Mouse (Mus musculus): Measurements from ENCODE around the gene Hsph1. TPM values are rescaled to one million over a fixed set of nuclear protein-coding genes. Genes with fewer than 3 reads are reported as not detected.

The Hsph1 gene
- polyA plus RNA-seq, 1 experiment from 2014 or later, result 42.6 TPM

- Histone ChIP-seq H3K27me3 (ENCODE audit: control insufficient read depth, insufficient read depth, low read depth, low read length) (no peaks in the 10 kb centered on the region), H3K4me3 (ENCODE audit: low read length) (no peak overlapping the region), H3K9me3 (ENCODE audit: control insufficient read depth, low read length) (no peaks in the 10 kb centered on the region), H3K27ac (ENCODE audit: low read length) (no peak overlapping the region), H3K36me3 (ENCODE audit: control insufficient read depth, insufficient read depth, low read length) (no peaks in the 10 kb centered on the region), H3K4me1 (replicated peaks; ENCODE audit: control insufficient read depth, insufficient read depth, low read length) (no peaks in the 10 kb centered on the region; the same call in 1 of the 2 replicates), H3K9ac (ENCODE audit: low read length) (no peak overlapping the region), H3K4me2 (ENCODE audit: low read depth, low read length) (no peak overlapping the region)
- 83% methylated on average over 1 of the region's 1 CpGs for WGBS
- ATAC-seq (ENCODE audit: low read depth), result no peak
Measured at GRCm38 (mm10) chr5:149585231-149585630, 50.9 kb downstream of the Hsph1 start.

- peak; percentile 79 for ATAC-seq (ENCODE audit: low read depth)
- H3K4me3 ChIP-seq (ENCODE audit: low read length), result no peak overlapping the region
- no peaks in the 10 kb centered on the region for H3K9me3 ChIP-seq (ENCODE audit: control insufficient read depth, low read length)
- no peaks in the 10 kb centered on the region for H3K27me3 ChIP-seq (ENCODE audit: control insufficient read depth, insufficient read depth, low read depth, low read length)
- 35% methylated on average over 8 of the region's 8 CpGs for whole genome bisulfite sequencing
- H3K27ac ChIP-seq (ENCODE audit: low read length), result no peak overlapping the region
- no peaks in the 10 kb centered on the region for H3K36me3 ChIP-seq (ENCODE audit: control insufficient read depth, insufficient read depth, low read length)
- H3K4me2 ChIP-seq (ENCODE audit: low read depth, low read length), result no peak overlapping the region
- no peaks in the 10 kb centered on the region; the same call in 1 of the 2 replicates for H3K4me1 ChIP-seq (replicated peaks; ENCODE audit: control insufficient read depth, insufficient read depth, low read length)
- H3K9ac ChIP-seq (ENCODE audit: low read length), result no peak overlapping the region
Measured at GRCm38 (mm10) chr5:149584154-149584655, 52.0 kb downstream of the Hsph1 start.

DNA sequence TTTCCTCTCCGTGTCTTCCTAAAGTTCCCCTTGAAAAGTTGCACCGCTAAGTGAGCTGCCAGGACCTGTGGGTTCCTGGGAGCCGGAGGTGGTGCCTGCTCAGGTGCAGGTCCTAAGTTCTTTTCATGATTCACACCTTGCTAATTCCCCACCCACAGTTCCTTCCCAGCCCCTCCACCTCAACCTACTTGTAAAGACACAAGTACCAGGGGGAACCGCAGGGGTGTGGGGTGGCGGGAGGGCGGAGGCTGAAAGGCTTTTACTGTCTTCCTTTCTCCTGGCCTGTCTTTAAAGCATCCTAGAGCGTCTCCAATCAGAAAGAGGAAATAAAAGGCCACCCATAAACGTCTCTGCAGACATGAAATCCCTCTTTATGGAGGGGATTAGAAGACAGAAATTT is 52.7 kb downstream of the Hsph1 start:
- 27% methylated on average over 8 of the region's 8 CpGs for WGBS

GRCm38 (mm10) chr5:149582642-149583262 is 53.4 kb downstream of the Hsph1 start:
- 44% methylated on average over 5 of the region's 5 CpGs for WGBS
- H3K36me3 ChIP-seq (ENCODE audit: control insufficient read depth, insufficient read depth, low read length), result no peaks in the 10 kb centered on the region
- no peaks in the 10 kb centered on the region for H3K9me3 ChIP-seq (ENCODE audit: control insufficient read depth, low read length)

More for the DNA sequence above, 52.7 kb downstream of the Hsph1 start:
- Histone ChIP-seq H3K9me3 (ENCODE audit: control insufficient read depth, low read length) (no peaks in the 10 kb centered on the region), H3K27me3 (ENCODE audit: control insufficient read depth, insufficient read depth, low read depth, low read length) (no peaks in the 10 kb centered on the region), H3K9ac (ENCODE audit: low read length) (no peak overlapping the region), H3K4me3 (ENCODE audit: low read length) (no peak overlapping the region), H3K27ac (ENCODE audit: low read length) (no peak overlapping the region), H3K4me1 (replicated peaks; ENCODE audit: control insufficient read depth, insufficient read depth, low read length) (no peaks in the 10 kb centered on the region; the same call in 1 of the 2 replicates), H3K36me3 (ENCODE audit: control insufficient read depth, insufficient read depth, low read length) (no peaks in the 10 kb centered on the region), H3K4me2 (ENCODE audit: low read depth, low read length) (no peak overlapping the region)
- no peak for ATAC-seq (ENCODE audit: low read depth)

DNA sequence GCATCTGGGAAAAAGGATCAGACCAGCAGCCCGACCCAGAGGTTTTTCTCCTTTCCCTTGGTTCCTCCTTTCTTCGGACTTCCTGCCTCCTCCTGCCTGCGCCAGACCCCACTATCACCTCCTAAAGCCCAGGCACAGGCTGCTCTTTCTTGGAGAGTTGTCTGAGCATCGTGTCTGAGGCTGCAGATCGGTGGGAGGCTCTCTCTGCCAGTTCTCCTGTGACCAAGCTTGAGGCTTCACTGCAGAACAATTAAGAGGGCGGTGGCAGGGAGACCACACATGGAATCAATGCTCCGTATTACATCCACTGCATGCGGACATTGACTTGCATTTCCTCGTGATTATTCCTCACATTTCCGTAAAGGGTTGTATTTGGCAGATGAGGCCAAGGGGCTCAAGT is 58.7 kb downstream of the Hsph1 start:
- Histone ChIP-seq H3K27ac (ENCODE audit: low read length) (no peak overlapping the region), H3K27me3 (ENCODE audit: control insufficient read depth, insufficient read depth, low read depth, low read length) (no peaks in the 10 kb centered on the region; the same call in 1 of the 2 replicates), H3K9me3 (ENCODE audit: control insufficient read depth, low read length) (no peaks in the 10 kb centered on the region), H3K9ac (ENCODE audit: low read length) (no peak overlapping the region), H3K4me1 (replicated peaks; ENCODE audit: control insufficient read depth, insufficient read depth, low read length) (peaks cover 5% of the 10 kb centered on the region; the same call in 1 of the 2 replicates), H3K36me3 (ENCODE audit: control insufficient read depth, insufficient read depth, low read length) (no peaks in the 10 kb centered on the region), H3K4me2 (ENCODE audit: low read depth, low read length) (no peak overlapping the region), H3K4me3 (ENCODE audit: low read length) (no peak overlapping the region)
- 30% methylated on average over 10 of the region's 10 CpGs for WGBS
- no peak for ATAC-seq (ENCODE audit: low read depth)

More at GRCm38 (mm10) chr5:149582642-149583262, 53.4 kb downstream of the Hsph1 start:
- Histone ChIP-seq H3K4me1 (replicated peaks; ENCODE audit: control insufficient read depth, insufficient read depth, low read length) (no peaks in the 10 kb centered on the region; the same call in 1 of the 2 replicates), H3K4me3 (ENCODE audit: low read length) (no peak overlapping the region), H3K27me3 (ENCODE audit: control insufficient read depth, insufficient read depth, low read depth, low read length) (no peaks in the 10 kb centered on the region; the same call in 1 of the 2 replicates), H3K27ac (ENCODE audit: low read length) (no peak overlapping the region), H3K4me2 (ENCODE audit: low read depth, low read length) (no peak overlapping the region), H3K9ac (ENCODE audit: low read length) (no peak overlapping the region)
- ATAC-seq (ENCODE audit: low read depth), result no peak

DNA sequence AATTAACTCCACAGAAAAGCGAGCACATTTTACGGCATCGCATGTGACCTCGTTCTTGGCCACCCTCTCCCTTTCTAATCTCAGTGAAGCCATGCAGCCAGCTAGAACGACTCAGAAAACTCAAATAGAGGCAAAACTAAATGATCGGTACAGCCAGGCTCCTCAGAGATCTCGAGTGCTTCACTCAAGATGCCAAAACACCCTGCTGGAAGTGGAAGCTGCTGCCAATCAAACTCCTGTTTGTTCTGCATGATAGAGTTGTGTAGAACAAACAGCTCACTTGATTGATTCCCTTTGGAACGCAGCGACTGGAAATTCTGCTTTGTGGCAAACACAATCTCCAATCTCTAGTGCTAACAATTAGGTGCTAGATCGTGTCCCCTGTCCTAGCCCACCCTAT is 59.2 kb downstream of the Hsph1 start:
- Histone ChIP-seq H3K9me3 (ENCODE audit: control insufficient read depth, low read length) (no peaks in the 10 kb centered on the region), H3K4me2 (ENCODE audit: low read depth, low read length) (no peak overlapping the region), H3K4me1 (replicated peaks; ENCODE audit: control insufficient read depth, insufficient read depth, low read length) (peaks cover 5% of the 10 kb centered on the region; the same call in 1 of the 2 replicates), H3K36me3 (ENCODE audit: control insufficient read depth, insufficient read depth, low read length) (no peaks in the 10 kb centered on the region), H3K4me3 (ENCODE audit: low read length) (no peak overlapping the region), H3K9ac (ENCODE audit: low read length) (no peak overlapping the region), H3K27ac (ENCODE audit: low read length) (no peak overlapping the region), H3K27me3 (ENCODE audit: control insufficient read depth, insufficient read depth, low read depth, low read length) (no peaks in the 10 kb centered on the region; the same call in 1 of the 2 replicates)
- 39% methylated on average over 10 of the region's 10 CpGs for WGBS
- no peak for ATAC-seq (ENCODE audit: low read depth)

DNA sequence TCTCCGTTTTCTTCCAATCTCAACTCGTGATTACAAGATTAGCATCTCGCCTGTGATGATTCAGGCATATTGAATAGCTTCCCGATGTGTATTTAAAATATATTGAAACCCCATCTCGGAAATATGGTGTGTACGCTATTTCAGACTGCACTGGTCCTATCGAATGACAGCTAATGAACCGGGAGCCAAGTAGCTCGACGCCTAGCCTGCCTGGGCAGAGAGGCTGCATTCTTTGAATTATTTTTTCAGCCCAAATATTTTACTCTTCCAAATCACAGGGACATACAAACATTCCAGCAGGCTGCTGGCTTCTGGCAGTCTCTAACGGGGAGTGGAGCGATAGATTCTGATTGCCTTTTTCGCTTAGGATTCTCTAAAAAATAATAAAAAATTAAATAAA is 67.2 kb downstream of the Hsph1 start:
- 46% methylated on average over 13 of the region's 13 CpGs for WGBS
- H3K4me1 ChIP-seq (replicated peaks; ENCODE audit: control insufficient read depth, insufficient read depth, low read length), result peaks cover 4% of the 10 kb centered on the region; the same call in 1 of the 2 replicates
- peak; percentile 43; the same call in 1 of the 2 replicates for ATAC-seq (ENCODE audit: low read depth)

DNA sequence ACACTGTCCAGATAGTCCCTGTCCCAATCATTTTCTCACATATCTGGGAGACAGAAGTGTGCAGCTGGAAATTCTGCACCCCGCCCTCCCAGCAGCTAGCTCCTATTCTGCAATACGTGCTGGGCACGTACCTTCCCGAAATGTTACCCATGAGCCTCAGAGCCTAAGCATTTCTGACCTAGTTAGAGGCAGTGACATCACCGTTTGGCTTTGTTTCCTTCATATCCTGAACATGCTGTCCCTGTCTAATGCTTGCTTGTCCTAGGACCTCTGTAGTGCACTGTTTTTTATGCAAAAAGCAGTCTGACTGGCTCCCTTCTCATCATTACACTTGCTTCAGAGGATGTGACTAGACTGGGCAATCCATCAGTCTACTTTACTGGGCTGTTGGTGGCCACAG is 69.2 kb downstream of the Hsph1 start:
- no peak overlapping the region for H3K9ac ChIP-seq (ENCODE audit: low read length)
- no peak overlapping the region for H3K4me2 ChIP-seq (ENCODE audit: low read depth, low read length)
- no peaks in the 10 kb centered on the region for H3K9me3 ChIP-seq (ENCODE audit: control insufficient read depth, low read length)
- no peaks in the 10 kb centered on the region for H3K27me3 ChIP-seq (ENCODE audit: control insufficient read depth, insufficient read depth, low read depth, low read length)
- WGBS, result 62% methylated on average over 5 of the region's 5 CpGs
- H3K27ac ChIP-seq (ENCODE audit: low read length), result no peak overlapping the region
- peaks cover 4% of the 10 kb centered on the region; the same call in 1 of the 2 replicates for H3K4me1 ChIP-seq (replicated peaks; ENCODE audit: control insufficient read depth, insufficient read depth, low read length)
- ATAC-seq (ENCODE audit: low read depth), result peak; percentile 56; the same call in 1 of the 2 replicates
- no peaks in the 10 kb centered on the region for H3K36me3 ChIP-seq (ENCODE audit: control insufficient read depth, insufficient read depth, low read length)
- no peak overlapping the region for H3K4me3 ChIP-seq (ENCODE audit: low read length)

More for the DNA sequence above, 67.2 kb downstream of the Hsph1 start:
- Histone ChIP-seq H3K36me3 (ENCODE audit: control insufficient read depth, insufficient read depth, low read length) (no peaks in the 10 kb centered on the region), H3K27me3 (ENCODE audit: control insufficient read depth, insufficient read depth, low read depth, low read length) (no peaks in the 10 kb centered on the region), H3K27ac (ENCODE audit: low read length) (no peak overlapping the region), H3K9ac (ENCODE audit: low read length) (no peak overlapping the region), H3K9me3 (ENCODE audit: control insufficient read depth, low read length) (no peaks in the 10 kb centered on the region), H3K4me2 (ENCODE audit: low read depth, low read length) (no peak overlapping the region), H3K4me3 (ENCODE audit: low read length) (no peak overlapping the region)

DNA sequence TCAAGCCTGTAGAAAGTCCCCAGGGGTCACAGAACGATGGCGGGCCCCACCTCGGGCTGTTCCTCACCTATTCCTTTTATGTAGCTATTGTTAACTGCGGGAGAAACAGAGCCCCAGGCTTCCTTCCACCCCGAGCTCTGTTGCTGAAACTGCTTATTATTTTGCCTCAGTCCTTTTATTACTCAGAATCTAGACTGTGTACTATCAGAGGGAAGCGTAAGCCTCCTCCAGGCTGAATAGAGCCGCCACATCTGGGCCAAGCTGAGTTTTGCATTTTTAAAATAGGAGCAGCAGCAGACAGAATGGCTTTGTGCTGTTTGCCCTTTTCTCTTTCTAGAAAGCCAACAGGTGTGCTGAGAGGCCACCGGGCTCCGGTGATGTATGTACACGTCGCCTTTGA is 70.2 kb downstream of the Hsph1 start:
- H3K9me3 ChIP-seq (ENCODE audit: control insufficient read depth, low read length), result no peaks in the 10 kb centered on the region
- no peak overlapping the region for H3K27ac ChIP-seq (ENCODE audit: low read length)
- no peak overlapping the region for H3K4me3 ChIP-seq (ENCODE audit: low read length)
- 57% methylated on average over 11 of the region's 11 CpGs for whole genome bisulfite sequencing
- peaks cover 4% of the 10 kb centered on the region; the same call in 1 of the 2 replicates for H3K4me1 ChIP-seq (replicated peaks; ENCODE audit: control insufficient read depth, insufficient read depth, low read length)
- no peak overlapping the region for H3K4me2 ChIP-seq (ENCODE audit: low read depth, low read length)
- H3K36me3 ChIP-seq (ENCODE audit: control insufficient read depth, insufficient read depth, low read length), result no peaks in the 10 kb centered on the region
- no peak for ATAC-seq (ENCODE audit: low read depth)
- H3K27me3 ChIP-seq (ENCODE audit: control insufficient read depth, insufficient read depth, low read depth, low read length), result no peaks in the 10 kb centered on the region
- H3K9ac ChIP-seq (ENCODE audit: low read length), result no peak overlapping the region
